8 mouse cellular contexts compared by ENCODE assay signal in the genomic region with DNA sequence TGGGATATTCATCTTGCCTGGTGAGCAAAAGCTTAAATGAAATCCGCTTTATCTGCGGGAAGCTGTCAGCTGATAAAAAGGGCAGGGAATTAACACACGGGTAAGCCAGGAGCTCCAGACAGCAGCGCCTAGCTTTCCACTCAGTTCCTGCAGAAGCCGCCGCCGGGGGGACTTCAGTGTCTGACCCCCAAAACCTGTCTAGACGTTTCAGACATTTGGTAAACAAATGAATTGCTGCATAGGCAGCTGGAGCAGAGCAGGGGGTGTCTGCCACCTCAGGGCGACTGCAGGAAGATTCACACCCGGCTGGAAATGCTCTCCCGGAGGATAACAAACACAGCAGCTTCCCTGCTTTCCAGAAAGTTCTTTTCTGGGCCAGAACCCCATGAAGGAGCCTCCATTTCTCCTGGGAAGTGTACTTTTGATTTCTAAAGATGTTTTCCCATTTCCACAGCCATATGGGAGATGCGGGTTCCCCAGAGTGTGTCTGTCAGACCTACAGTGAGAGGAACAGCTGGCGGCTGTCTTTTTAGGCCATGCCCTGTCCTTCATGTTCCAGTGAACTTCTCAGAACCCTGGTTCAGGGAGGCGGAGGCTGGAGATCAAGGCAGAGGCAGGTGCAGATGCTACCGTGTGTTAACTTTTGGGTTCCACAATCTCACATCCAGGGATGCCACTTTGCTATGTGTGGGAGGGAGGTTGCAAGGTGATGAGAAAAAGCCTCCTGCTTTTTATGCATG. TPM values are rescaled to one million over a fixed set of nuclear protein-coding genes. Genes with fewer than 3 reads are reported as not detected.
DNase-seq lines count a peak whose midpoint lies in the region; ATAC-seq and TF ChIP-seq lines count a peak whose summit lies in the region.

No protein-coding gene starts in this region.

- no peaks in the 10 kb centered on the region for H3K27me3 ChIP-seq in lung, embryonic 15.5 days
- H3K27me3 ChIP-seq in kidney, embryonic 15.5 days, result peaks cover 35% of the 10 kb centered on the region
- H3K27me3 ChIP-seq in neural tube, embryonic 14.5 days (ENCODE audit: control insufficient read depth, insufficient read depth, low read length), result no peaks in the 10 kb centered on the region

- ATAC-seq in lung, embryonic 15.5 days (ENCODE audit: borderline replicate concordance, extremely low read depth, low FRiP score, low TSS enrichment), result no peak; the same call in 1 of the 2 replicates
- ATAC-seq in kidney, embryonic 15.5 days (replicated peaks; ENCODE audit: low FRiP score), result no peak
- ATAC-seq in neural tube, embryonic 14.5 days (ENCODE audit: low read depth), result no peak
- no peak for ATAC-seq in erythroid progenitor cell, adult 5-6 weeks (replicated peaks; ENCODE audit: low FRiP score, poor library complexity, severe bottlenecking)

- H3K4me1 ChIP-seq in lung, embryonic 15.5 days, result peaks cover 50% of the 10 kb centered on the region
- H3K4me1 ChIP-seq in lung, adult 2 months (ENCODE audit: control insufficient read depth, insufficient read depth, low read length), result peaks cover 4% of the 10 kb centered on the region
- H3K4me1 ChIP-seq in kidney, embryonic 15.5 days, result peaks cover 50% of the 10 kb centered on the region
- H3K4me1 ChIP-seq in neural tube, embryonic 14.5 days (ENCODE audit: control insufficient read depth, insufficient read depth, low read length), result peaks cover 34% of the 10 kb centered on the region

- H3K9ac ChIP-seq in lung, embryonic 15.5 days, result no peak overlapping the region
- no peak overlapping the region for H3K9ac ChIP-seq in kidney, embryonic 15.5 days
- H3K9ac ChIP-seq in neural tube, embryonic 14.5 days (replicated peaks; ENCODE audit: low read depth, low read length), result no peak overlapping the region

- TF ChIP-seq CTCF in lung, adult 2 months (IDR thresholded peaks at IDR 0.05; ENCODE audit: insufficient read depth, low read length), result no peak

- TF ChIP-seq POLR2A in lung, adult 2 months (IDR thresholded peaks at IDR 0.05; ENCODE audit: borderline replicate concordance, extremely low read depth, low read depth, low read length), result no peak

- no peaks in the 10 kb centered on the region for H3K36me3 ChIP-seq in lung, embryonic 15.5 days
- H3K36me3 ChIP-seq in kidney, embryonic 15.5 days, result no peaks in the 10 kb centered on the region
- no peaks in the 10 kb centered on the region for H3K36me3 ChIP-seq in neural tube, embryonic 14.5 days (ENCODE audit: control insufficient read depth, insufficient read depth, low read length)

- WGBS in lung, embryonic 15.5 days, result 14% methylated on average over 15 of the region's 15 CpGs
- 45% methylated on average over 15 of the region's 15 CpGs for WGBS in lung, adult 2 months
- 12% methylated on average over 15 of the region's 15 CpGs for WGBS in kidney, embryonic 15.5 days
- 20% methylated on average over 15 of the region's 15 CpGs for WGBS in neural tube, embryonic 14.5 days

- H3K9me3 ChIP-seq in lung, embryonic 15.5 days, result no peaks in the 10 kb centered on the region
- H3K9me3 ChIP-seq in kidney, embryonic 15.5 days (replicated peaks), result no peaks in the 10 kb centered on the region
- H3K9me3 ChIP-seq in neural tube, embryonic 14.5 days (ENCODE audit: control insufficient read depth, low read length), result no peaks in the 10 kb centered on the region

- peak overlapping the region; percentile 29 for H3K4me2 ChIP-seq in lung, embryonic 15.5 days
- H3K4me2 ChIP-seq in kidney, embryonic 15.5 days, result no peak overlapping the region
- no peak overlapping the region for H3K4me2 ChIP-seq in neural tube, embryonic 14.5 days (ENCODE audit: low read depth, low read length)

- DNase-seq in lung, adult 2 months, result no peak
- peak; percentile 29 to 46 for DNase-seq in heart, adult 9 months (ENCODE audit: low spot score in 2 of 2)
- no peak for DNase-seq in spleen, postnatal 4 days (ENCODE audit: low spot score in 2 of 2)
- DNase-seq in gastrocnemius, postnatal 4 days (ENCODE audit: low spot score in 2 of 2), result no peak

- no peak overlapping the region for H3K4me3 ChIP-seq in lung, embryonic 15.5 days
- H3K4me3 ChIP-seq in lung, adult 2 months (replicated peaks; ENCODE audit: extremely low read depth, low read depth, low read length), result no peak overlapping the region
- H3K4me3 ChIP-seq in kidney, embryonic 15.5 days (replicated peaks), result no peak overlapping the region
- no peak overlapping the region for H3K4me3 ChIP-seq in neural tube, embryonic 14.5 days (ENCODE audit: low read depth, low read length)

- H3K27ac ChIP-seq in lung, embryonic 15.5 days, result peak overlapping the region; percentile 62
- peak overlapping the region; percentile 59 for H3K27ac ChIP-seq in kidney, embryonic 15.5 days
- peak overlapping the region; percentile 10; the same call in 1 of the 2 replicates for H3K27ac ChIP-seq in neural tube, embryonic 14.5 days (ENCODE audit: low read depth, low read length)

RNA-seq across cellular contexts. Expression of gene Pmepa1, which starts 58.7 kb away (rescaled TPM):
- 7.3 and 7.7 TPM in 2 replicates for polyA plus RNA-seq in lung, embryonic 15.5 days (2015; fragmentation: Nextera tagmentation; extraction: Ambion mirVana)
- polyA plus RNA-seq in lung, adult 2 months (2012; rRNA removed), result 96.2 and 97.7 TPM in 2 replicates
- polyA plus RNA-seq in kidney, embryonic 15.5 days (2015; fragmentation: Nextera tagmentation; extraction: Ambion mirVana), result 4.0 and 4.5 TPM in 2 replicates
- polyA plus RNA-seq in neural tube, embryonic 14.5 days (2014; fragmentation: Nextera tagmentation; extraction: Ambion mirVana), result 5.6 and 6.8 TPM in 2 replicates
- 0.36 TPM in 1 of 2 replicates, not detected in the other for total RNA-seq in erythroid progenitor cell, adult 5-6 weeks (2015; ENCODE audit: low replicate concordance)
- not detected in 2 replicates for total RNA-seq in erythroid progenitor cell, adult 5-6 weeks (2017; ENCODE audit: low replicate concordance)
- total RNA-seq in gastrocnemius, postnatal 4 days (2021), result 10 to 100 TPM; 22.6 to 25.8 TPM

Comparison
In these comparisons a context has a peak if more than half of its experiments do, and no peak if none do; other contexts are left out.
1. RNA of gene Pmepa1, which starts 58.7 kb away (polyA plus RNA-seq): 96.2 to 97.7 TPM in lung, adult 2 months; 7.3 to 7.7 TPM in lung, embryonic 15.5 days, 5.6 to 6.8 TPM in neural tube, embryonic 14.5 days and 4.0 to 4.5 TPM in kidney, embryonic 15.5 days; every median in the first group is over 10 times any median in the second.
2. H3K27ac ChIP-seq: peak in every context shown above with its lines; median percentile 62 in lung, embryonic 15.5 days; 59 in kidney, embryonic 15.5 days; 10 in neural tube, embryonic 14.5 days.
3. DNase-seq: peak in heart, adult 9 months (2 of 2); none in lung, adult 2 months (single experiment), spleen, postnatal 4 days (0 of 2) and gastrocnemius, postnatal 4 days (0 of 2).